ENCODE assay signal across 8 mouse cellular contexts in the genomic region with DNA sequence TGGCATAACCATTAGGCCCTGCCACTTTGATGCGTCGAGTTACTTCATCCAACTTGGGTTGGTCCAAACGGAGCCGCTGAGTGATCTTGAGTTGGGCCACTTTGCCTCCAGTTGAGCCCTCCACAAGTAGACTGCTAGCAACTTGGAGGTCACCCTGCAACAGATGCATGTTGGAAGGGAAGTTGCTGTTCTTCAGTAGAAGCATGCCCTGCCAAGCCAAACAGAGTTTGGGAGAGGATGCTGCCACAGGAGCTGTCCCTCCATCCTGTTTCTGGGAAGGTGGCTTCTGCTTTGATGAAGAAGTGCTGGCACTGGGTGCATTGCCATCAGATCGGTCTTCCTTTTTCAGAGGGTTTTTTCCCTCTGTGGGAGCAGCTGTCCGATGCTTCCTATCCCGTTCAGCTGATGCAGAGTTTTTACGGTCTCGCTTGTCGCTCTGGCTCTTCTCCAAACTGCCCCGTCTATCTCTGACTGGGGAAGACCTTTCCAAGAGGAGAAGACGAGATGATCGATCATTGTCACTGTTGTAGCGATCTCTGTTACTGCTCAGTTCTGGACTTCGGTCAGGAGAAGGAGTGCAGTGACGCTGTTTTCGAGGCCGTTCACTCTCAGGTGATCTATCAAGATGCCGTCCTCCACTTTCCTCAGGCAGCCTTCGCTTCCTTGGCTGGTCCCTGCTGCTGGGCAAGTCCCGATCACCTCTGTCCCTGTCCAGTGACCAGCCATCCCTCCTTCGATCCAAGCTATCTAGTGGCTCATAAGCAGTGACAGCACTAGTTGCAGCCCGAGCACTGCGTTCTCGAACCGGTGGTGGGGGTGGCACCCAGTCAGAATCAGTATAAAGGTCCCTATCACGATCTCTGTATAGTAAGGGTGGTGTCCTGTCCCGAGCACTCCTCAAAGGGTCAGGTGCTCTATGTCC. TPM values are rescaled to one million over a fixed set of nuclear protein-coding genes. Genes with fewer than 3 reads are reported as not detected.
DNase-seq lines count a peak whose midpoint lies in the region; ATAC-seq and TF ChIP-seq lines count a peak whose summit lies in the region.

No protein-coding gene starts in this region.

- TF ChIP-seq CTCF in intestine, postnatal 0 days (IDR thresholded peaks at IDR 0.05; ENCODE audit: low read depth): no peak

- H3K9ac ChIP-seq in forebrain, embryonic 15.5 days (replicated peaks): no peak overlapping the region
- H3K9ac ChIP-seq in intestine, postnatal 0 days (ENCODE audit: low read depth, low read length): 0 out of 2 replicates have a peak overlapping the region, but pooled peaks have one; percentile 4
- peak overlapping the region; percentile 57 for H3K9ac ChIP-seq in midbrain, embryonic 13.5 days (replicated peaks)

- no peak overlapping the region for H3K27ac ChIP-seq in forebrain, embryonic 15.5 days (replicated peaks)
- H3K27ac ChIP-seq in intestine, postnatal 0 days (ENCODE audit: low read depth, low read length): peak overlapping the region; percentile 23; the same call in 1 of the 2 replicates
- H3K27ac ChIP-seq in midbrain, embryonic 13.5 days: no peak overlapping the region

- WGBS in forebrain, embryonic 15.5 days: 79% methylated on average over 28 of the region's 28 CpGs
- 27% methylated on average over 28 of the region's 28 CpGs for WGBS in intestine, postnatal 0 days
- 83% methylated on average over 28 of the region's 28 CpGs for WGBS in midbrain, embryonic 13.5 days

- H3K4me1 ChIP-seq in forebrain, embryonic 15.5 days: peaks cover 58% of the 10 kb centered on the region
- H3K4me1 ChIP-seq in intestine, postnatal 0 days (replicated peaks; ENCODE audit: control insufficient read depth, insufficient read depth, low read length): peaks cover 6% of the 10 kb centered on the region; the same call in 1 of the 2 replicates
- peaks cover 48% of the 10 kb centered on the region for H3K4me1 ChIP-seq in midbrain, embryonic 13.5 days (replicated peaks)

- intact Hi-C loops in heart, postnatal 25 days (cut with DNase I): loop anchor here (2.0 kb wide), 1 partner anchor 52 kb away; the partner anchor contains the start of gene Lamtor5

- ATAC-seq in forebrain, embryonic 15.5 days (replicated peaks): no peak
- no peak for ATAC-seq in intestine, postnatal 0 days
- no peak for ATAC-seq in midbrain, embryonic 13.5 days

- DNase-seq in heart, adult 18-20 months: peak; percentile 25 to 44
- no peak for DNase-seq in heart, postnatal 25 days (ENCODE audit: low spot score)
- peak; percentile 47 for DNase-seq in adrenal gland, postnatal 14 days
- no peak for DNase-seq in spleen, adult 12 weeks (ENCODE audit: low spot score)
- no peak for DNase-seq in gastrocnemius, postnatal 4 days (ENCODE audit: low spot score in 2 of 2)

- H3K4me3 ChIP-seq in forebrain, embryonic 15.5 days: peak overlapping the region; percentile 81
- H3K4me3 ChIP-seq in intestine, postnatal 0 days (ENCODE audit: low read depth, low read length): peak overlapping the region; percentile 98
- H3K4me3 ChIP-seq in midbrain, embryonic 13.5 days (replicated peaks): peak overlapping the region; percentile 83

- H3K9me3 ChIP-seq in forebrain, embryonic 15.5 days: no peaks in the 10 kb centered on the region
- H3K9me3 ChIP-seq in intestine, postnatal 0 days (ENCODE audit: control insufficient read depth): no peaks in the 10 kb centered on the region
- no peaks in the 10 kb centered on the region for H3K9me3 ChIP-seq in midbrain, embryonic 13.5 days

- peaks cover 14% of the 10 kb centered on the region for H3K36me3 ChIP-seq in forebrain, embryonic 15.5 days
- H3K36me3 ChIP-seq in intestine, postnatal 0 days (ENCODE audit: control insufficient read depth, insufficient read depth): peaks cover 9% of the 10 kb centered on the region
- H3K36me3 ChIP-seq in midbrain, embryonic 13.5 days: peaks cover 16% of the 10 kb centered on the region

- H3K27me3 ChIP-seq in forebrain, embryonic 15.5 days: no peaks in the 10 kb centered on the region
- no peaks in the 10 kb centered on the region for H3K27me3 ChIP-seq in intestine, postnatal 0 days (replicated peaks; ENCODE audit: control insufficient read depth, insufficient read depth, low read length)
- no peaks in the 10 kb centered on the region for H3K27me3 ChIP-seq in midbrain, embryonic 13.5 days

- peak overlapping the region; percentile 93 for H3K4me2 ChIP-seq in forebrain, embryonic 15.5 days (replicated peaks)
- H3K4me2 ChIP-seq in intestine, postnatal 0 days (replicated peaks; ENCODE audit: low read depth): peak overlapping the region; percentile 80
- H3K4me2 ChIP-seq in midbrain, embryonic 13.5 days (replicated peaks): peak overlapping the region; percentile 84

RNA-seq across cellular contexts. Expression of gene Rbm15, which starts 2.7 kb away (rescaled TPM):
- total RNA-seq in heart, adult 18-20 months (2021): 10 to 100 TPM; 21.7 to 24.6 TPM
- 10 to 100 TPM; 20.5 to 23.7 TPM for total RNA-seq in heart, postnatal 25 days (2021)
- total RNA-seq in adrenal gland, postnatal 14 days (2021): 37.3 and 41.1 TPM in 2 replicates
- 9.8 and 10.5 TPM in 2 replicates for polyA plus RNA-seq in forebrain, embryonic 15.5 days (2015; fragmentation: Nextera tagmentation; extraction: Ambion mirVana)
- polyA plus RNA-seq in intestine, postnatal 0 days (2015; fragmentation: Nextera tagmentation; extraction: Ambion mirVana): 8.0 and 9.5 TPM in 2 replicates
- 10.7 and 12.0 TPM in 2 replicates for polyA plus RNA-seq in midbrain, embryonic 13.5 days (2015; fragmentation: Nextera tagmentation; extraction: Ambion mirVana)
- 10 to 100 TPM; 29.0 to 31.3 TPM for total RNA-seq in gastrocnemius, postnatal 4 days (2021)

RNA-seq across cellular contexts. Expression of gene Slc16a4, which starts 39.7 kb away (rescaled TPM):
- under 1 TPM; 0.50 to 0.51 TPM for total RNA-seq in heart, adult 18-20 months (2021)
- under 1 TPM; 0.26 to 0.36 TPM for total RNA-seq in heart, postnatal 25 days (2021)
- total RNA-seq in adrenal gland, postnatal 14 days (2021): 0.44 and 0.49 TPM in 2 replicates
- 2.6 and 3.1 TPM in 2 replicates for polyA plus RNA-seq in forebrain, embryonic 15.5 days (2015; fragmentation: Nextera tagmentation; extraction: Ambion mirVana)
- polyA plus RNA-seq in intestine, postnatal 0 days (2015; fragmentation: Nextera tagmentation; extraction: Ambion mirVana): 0.83 and 1.6 TPM in 2 replicates
- polyA plus RNA-seq in midbrain, embryonic 13.5 days (2015; fragmentation: Nextera tagmentation; extraction: Ambion mirVana): 2.1 and 2.3 TPM in 2 replicates
- total RNA-seq in gastrocnemius, postnatal 4 days (2021): under 1 TPM; 0.18 to 0.37 TPM

RNA-seq across cellular contexts. Expression of gene Lamtor5, which starts 52.1 kb away (rescaled TPM):
- 10 to 100 TPM; 64.6 to 70.8 TPM for total RNA-seq in heart, adult 18-20 months (2021)
- 10 to 100 TPM; 65.2 to 66.1 TPM for total RNA-seq in heart, postnatal 25 days (2021)
- total RNA-seq in adrenal gland, postnatal 14 days (2021): 73.8 and 81.7 TPM in 2 replicates
- 213 and 228 TPM in 2 replicates for polyA plus RNA-seq in forebrain, embryonic 15.5 days (2015; fragmentation: Nextera tagmentation; extraction: Ambion mirVana)
- polyA plus RNA-seq in intestine, postnatal 0 days (2015; fragmentation: Nextera tagmentation; extraction: Ambion mirVana): 206 and 210 TPM in 2 replicates
- 203 and 216 TPM in 2 replicates for polyA plus RNA-seq in midbrain, embryonic 13.5 days (2015; fragmentation: Nextera tagmentation; extraction: Ambion mirVana)
- total RNA-seq in gastrocnemius, postnatal 4 days (2021): 10 to 100 TPM; 56.2 to 57.1 TPM

Comparison
In these comparisons a context has a peak if more than half of its experiments do, and no peak if none do; other contexts are left out.
1. DNase-seq: peak in heart, adult 18-20 months (2 of 2) and adrenal gland, postnatal 14 days (single experiment); none in heart, postnatal 25 days (single experiment), spleen, adult 12 weeks (single experiment) and gastrocnemius, postnatal 4 days (0 of 2).
2. Peak in every context shown above with its lines, with median percentiles within 50 percentile points of each other: H3K4me2 ChIP-seq and H3K4me3 ChIP-seq.